Mouse (Mus musculus) spleen, adult 18-20 months (tissue): ENCODE data around the gene Rere.
A peak's percentile ranks its signal among the peaks of the same experiment; 100 is the strongest.

Experiments
- DNase-seq, 2 experiments: peaks; one replicate each; pipeline ENCODE4 v3.0.0; 2022; ENCODE audit warnings: mixed read lengths in 2 of 2

The Rere gene

GRCm38 (mm10) chr4:150351419-150352075, 70.1 kb downstream of the Rere start:
- no peak for DNase-seq

DNA sequence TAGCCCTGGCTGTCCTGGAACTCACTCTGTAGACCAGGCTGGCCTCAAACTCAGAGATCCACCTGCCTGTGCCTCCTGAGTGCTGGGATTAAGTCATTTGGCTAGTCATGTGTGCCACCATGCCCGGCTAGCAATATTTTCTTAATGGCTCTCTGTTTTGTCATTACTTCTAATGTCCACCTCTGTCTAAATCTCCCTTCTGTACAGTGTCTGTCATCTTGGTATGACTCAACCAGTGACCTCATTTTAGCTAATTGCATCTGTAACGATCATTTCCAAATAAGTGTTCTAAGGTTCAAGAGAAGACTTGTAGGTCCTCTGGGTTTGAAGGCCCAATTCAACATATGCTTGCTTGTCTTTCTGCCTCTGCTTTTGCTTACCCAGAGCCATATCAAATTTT, 71.3 kb downstream of the Rere start:
- no peak for DNase-seq

DNA sequence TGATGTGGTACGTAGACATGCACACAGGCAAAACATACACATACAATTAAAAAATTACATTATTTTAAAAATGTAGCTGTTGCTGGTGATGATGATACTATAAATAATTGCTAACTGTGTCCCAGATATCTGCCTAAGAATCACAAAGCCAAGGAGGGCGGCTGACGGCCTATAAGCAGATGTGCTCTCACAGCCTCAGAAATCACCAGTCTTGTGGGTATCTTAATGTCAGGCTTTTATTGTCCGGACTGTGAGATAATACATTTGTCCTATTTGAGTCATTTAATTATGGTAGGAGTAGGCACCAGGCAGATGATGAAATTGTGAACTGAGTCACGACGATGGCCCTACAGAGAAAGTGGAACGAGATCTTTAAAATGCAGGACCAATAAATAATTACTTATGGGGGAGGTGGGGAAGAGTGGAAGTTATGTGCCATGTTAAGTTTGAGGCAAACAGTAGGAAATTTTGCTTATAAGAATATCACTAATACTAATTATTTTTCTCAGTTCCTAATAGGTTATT, 72.0 kb downstream of the Rere start:
- no peak for DNase-seq

GRCm38 (mm10) chr4:150355801-150356200, 74.4 kb downstream of the Rere start:
- DNase-seq, result no peak

DNA sequence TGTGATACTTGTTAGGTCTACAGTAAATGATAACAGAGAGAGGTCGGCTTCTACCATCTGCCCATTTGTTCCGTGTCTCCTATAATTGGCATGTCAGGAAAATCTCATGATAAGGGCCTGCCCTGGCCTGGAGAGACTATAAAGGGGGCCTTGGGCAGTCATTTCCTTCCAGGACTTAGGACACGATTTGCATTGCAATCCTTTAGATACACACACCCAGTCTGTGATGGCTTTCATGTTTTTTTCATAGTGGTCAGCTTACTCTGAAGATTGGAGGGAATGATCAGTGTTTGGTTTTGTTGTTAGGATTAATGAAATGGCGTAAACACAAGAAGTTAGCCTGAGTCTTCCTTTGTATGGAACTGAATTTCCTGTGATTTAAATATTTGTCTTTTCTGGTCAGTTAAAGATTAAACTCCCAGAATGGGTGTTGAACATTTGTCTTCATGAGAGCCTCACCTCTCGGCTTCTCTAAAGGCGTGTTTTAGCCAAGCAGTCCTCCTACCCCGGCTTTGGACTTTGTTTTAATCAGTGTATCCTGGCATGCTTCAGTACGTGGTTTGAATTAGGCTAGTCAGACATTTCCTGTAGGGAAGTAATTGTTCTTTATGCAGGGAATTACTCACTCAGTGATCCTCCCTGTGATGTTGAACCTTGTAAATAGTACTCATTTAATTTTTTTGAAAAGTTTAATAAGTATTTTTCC, 80.7 kb downstream of the Rere start:
- no peak for DNase-seq

- no peak for DNase-seq
These were observed 81.4 kb downstream of the Rere start for GRCm38 (mm10) chr4:150362858-150363257.

- DNase-seq, result no peak
These were observed 83.3 kb downstream of the Rere start for GRCm38 (mm10) chr4:150364786-150365185.

DNA sequence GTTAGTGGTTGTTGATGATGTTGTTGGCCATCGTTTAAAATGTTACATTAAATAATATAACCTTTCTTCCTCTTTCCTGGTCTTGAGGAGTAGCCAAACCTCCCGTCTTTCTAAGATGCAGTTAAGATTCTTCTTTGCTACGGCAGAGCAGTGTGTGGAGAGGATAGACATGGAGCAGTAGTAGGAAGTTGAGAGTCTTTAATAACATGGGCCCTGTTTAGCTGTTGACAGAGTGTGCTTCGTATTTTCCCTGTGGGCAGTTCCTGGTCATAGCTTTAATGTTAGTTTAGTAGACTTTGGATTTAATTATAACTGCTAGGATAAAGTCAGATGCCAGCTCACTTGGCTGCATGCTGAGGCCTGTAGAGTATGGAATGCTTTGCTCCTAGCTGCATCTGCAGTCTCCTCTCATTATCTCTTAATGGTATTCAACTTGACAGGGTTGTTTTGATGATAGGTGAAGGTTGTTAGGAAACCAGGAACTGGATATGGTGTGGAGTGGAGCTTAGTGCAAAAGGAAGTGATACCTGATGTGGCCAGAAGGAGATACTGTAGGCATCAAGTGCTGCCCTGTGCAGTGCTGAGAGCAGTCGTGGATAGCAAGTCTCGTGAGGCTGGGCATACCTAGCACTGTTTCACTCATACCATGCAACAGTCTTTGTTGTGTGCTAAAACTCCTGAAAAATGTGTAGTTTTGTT, 85.2 kb downstream of the Rere start:
- DNase-seq, result peak in 1 of 2 experiments; percentile 36

DNA sequence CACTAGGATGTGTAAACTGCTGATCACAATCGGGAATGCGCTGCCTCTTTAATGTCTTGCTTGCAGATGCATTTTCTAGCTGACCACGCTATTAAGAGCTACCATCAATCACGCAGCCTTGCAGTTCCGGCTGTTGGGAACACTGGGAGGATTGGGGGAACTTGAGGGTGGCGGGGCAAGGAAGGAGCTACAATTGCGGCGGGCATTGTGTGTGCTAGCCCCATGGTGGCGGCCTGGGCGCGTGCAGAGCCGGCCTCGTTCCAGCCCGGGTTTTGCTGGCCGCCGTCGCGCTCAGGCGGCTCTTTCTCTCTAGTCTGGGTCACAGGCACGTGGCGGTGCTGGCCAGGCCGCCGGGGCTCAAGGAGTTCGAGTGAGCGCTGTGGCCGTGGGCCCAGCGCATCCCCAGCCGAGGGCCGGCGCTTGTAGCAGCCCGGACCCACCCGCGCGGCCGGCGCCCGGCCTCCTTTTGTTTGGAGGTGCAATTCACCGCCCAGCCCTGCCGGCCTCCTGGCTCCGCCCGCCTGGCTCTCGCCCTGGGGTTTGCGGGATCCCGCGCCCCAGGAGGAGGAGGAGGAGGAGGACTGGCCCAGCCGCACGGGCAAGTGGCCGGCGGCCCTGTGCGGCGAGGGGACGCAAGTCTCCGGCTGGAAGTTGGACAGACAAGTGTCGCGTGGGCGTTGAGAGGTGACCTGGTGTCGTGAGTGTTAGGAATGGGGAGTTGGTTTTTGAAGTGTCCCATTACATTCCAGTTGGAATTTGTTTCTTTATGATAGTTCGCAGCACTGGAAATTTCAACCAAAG, 90.3 kb downstream of the Rere start:
- DNase-seq, result peak; percentile 58 to 73

DNA sequence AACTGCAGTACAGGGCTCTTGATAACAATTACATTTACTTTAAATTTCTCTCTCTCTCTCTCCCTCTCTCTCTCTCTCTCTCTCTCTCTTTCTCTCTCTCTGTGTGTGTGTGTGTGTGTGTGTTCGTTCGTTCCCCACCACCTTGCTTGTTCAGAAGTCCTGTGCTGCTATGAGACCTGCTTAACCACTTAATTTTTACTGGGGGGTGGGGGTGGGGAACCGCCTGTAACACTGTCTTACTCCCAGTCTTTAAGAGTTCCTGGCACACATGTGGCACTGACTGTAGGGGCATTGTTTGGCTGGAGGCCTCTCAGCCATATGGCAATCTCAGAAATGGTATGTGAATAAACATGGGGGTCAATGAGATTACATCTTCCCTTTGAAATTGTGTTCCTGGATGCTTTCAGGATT, 91.2 kb downstream of the Rere start:
- no peak for DNase-seq

DNA sequence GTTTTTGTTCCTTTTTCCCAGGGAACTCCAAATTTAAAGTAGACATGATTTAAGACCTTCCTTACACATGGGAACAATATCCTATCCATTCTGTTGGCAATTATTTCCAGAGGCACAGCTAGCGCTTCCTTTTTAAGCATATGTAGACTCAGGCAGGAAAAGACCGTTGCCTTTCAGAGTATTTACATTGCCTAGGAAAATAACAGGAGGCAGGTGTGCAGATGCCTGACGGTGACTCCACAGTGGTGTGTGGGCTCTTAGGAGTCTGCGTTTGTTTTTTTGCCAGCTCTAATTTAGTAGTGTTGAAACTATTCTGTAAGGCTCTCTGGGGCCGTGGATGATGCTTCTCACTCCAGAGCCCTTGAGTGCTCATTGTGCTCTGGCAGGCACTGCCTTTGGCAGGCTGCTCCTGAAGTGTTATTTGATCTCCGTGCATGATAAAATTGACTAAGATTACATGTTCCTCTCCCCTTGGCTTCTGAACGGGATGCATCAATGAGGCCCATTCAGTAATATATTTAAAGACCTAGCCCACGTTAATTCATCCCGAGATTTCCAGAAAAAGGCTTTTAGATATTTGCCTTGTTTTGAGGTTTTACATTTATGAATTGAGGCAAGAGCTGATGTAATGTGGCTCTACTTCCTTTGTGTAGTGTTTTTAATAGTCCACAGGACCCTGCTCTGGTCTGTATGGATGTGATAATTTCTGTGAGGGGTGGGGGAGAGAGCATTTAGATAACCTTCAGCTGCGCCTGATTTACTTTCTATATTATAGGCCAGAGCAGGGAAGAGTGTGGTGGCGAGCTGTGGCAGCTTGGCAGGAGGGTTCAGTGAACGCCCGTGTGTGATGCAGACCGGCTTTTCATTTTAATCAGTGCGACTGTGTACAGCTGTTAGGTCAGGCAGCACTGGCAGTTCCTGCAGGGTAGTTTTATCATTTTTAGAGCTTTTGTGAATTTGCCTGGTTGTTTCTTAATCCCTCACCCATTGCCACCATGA, 92.0 kb downstream of the Rere start:
- DNase-seq, result no peak

DNA sequence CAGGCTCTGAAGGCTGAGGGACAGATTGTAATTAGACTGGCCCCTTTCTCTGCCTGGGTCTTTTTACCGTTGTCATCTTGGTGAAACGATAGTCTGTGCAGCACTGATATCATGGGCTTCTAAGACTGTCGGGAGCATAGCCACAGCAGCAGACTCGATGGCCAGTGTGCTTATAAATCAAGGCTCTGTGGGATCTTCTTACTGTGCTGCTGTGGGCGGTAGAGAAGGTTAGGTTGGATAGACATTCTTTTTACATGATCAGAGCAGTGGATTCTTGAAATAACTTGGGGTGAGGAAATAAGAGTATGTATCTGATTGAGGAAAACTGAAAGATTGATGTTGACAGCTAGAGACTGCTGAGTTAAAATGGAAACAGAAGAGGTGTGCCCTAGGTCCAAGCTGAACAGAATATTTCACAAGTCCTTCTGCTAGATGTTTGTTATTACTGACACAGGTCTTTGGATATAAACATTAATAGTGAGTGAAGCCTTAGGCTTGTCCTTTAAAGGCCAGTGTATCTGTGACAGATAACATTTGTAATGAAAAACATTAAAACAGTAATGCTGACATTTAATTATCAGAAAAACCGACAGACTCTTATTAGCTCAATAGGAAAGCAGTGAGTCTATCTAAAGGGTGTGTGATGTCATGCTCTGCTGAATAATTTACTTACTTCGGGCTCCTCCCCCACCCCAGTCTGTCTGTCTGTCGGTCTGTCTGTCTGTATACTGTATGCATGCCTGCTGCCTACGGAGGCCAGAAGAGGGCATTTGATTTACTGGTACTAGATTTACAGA, 93.4 kb downstream of the Rere start:
- DNase-seq, result no peak

DNA sequence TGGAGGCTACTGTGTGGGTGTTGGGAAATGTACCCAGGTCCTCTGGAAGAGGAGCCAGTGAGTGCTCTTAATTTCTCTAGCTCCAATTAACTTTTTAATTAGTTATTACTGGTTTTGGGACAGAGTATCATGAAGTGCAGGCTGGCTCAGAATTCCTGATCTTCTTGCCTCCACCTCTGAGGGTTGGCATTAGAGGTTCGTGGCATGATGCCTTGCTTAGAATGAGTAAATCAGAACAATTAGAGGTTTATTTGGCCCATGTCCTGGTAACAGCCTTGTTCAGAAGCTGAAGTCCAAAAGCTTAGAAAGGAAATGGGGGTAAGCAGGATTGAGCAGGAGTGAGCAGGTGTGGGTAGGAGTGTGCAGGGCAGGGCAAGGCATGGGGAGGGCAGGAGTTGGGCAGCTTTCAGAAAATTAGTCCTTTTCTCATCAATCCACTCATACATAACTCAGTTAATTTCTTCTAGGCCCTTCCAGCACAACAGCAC, 94.0 kb downstream of the Rere start:
- DNase-seq, result no peak

GRCm38 (mm10) chr4:150379313-150379712, 97.9 kb downstream of the Rere start:
- DNase-seq, result no peak

DNA sequence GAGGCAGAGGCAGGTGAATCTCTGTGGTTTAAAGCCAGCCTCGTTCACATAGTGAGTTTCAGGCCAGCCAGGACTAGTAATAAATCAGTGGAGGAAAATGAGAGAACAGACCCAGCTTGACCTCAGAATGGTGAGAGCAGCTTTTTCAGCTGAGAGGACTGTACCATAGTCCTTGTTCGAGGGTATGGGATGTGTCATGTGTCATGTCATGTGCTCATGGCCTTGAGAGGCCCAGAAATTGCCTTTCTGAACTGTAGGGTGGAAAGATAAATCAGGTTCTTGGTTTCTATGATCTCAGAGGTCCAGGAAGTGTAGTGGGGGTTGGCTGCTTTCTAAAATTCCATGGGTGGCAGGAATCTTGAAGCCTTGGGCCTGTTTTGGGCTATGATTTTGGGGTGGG, 98.3 kb downstream of the Rere start:
- no peak for DNase-seq

DNA sequence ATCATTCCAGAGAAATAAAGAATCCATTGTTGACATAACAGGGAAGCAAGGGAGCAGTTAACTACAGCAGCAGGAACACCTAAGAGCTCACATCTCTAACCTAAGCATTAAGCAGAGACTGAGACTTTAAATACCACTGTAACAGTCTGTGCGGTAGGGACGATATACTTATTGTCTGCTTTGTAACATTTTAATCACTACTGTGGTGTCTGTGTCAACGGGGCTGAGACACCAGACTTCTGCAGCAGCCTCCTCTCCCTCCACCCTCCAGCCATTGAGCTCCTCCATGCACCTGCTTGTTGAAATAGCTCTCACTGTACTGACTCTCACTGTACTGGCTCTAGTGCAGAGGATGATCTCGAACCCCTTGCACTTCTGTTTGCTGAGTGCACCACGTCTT, 98.8 kb downstream of the Rere start:
- DNase-seq, result no peak

DNA sequence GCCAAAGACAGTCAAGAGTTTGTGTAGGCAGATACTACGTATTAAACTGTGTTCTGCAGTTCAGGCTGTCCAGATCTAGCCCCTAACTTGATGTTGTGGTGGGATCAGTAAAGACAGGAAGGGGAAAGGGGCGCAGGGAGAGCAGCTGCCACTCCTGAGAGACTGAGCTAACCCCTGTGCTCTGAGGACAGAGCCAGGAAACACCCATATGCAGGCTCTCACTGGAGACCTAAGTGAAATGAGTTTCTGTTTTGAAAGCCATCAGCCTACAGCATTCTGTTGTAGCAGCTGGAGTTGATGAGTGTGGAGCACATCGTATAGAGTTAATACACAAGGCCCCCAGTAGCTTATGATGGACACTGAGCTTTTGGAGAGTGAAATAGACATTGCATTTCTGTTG, 101.1 kb downstream of the Rere start:
- DNase-seq, result no peak

DNA sequence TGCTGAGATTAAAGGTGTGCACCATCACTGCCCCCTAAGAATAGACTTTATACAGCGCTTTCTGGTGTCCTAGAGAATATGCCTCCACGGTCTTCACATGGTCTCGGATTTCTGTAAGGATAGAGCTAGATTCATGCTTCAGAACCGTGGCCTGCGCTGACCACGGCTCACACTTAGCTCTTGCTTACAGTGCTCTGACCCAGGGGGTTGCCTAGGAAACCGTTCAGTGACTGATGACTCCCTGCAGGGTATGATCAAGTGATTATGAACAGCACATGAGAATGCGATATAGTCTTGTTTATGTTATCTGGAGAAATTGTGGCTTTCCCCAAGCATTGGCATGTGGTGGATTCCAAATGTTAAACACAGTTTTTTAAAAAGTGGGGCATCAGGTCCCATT, 103.0 kb downstream of the Rere start:
- DNase-seq, result no peak

DNA sequence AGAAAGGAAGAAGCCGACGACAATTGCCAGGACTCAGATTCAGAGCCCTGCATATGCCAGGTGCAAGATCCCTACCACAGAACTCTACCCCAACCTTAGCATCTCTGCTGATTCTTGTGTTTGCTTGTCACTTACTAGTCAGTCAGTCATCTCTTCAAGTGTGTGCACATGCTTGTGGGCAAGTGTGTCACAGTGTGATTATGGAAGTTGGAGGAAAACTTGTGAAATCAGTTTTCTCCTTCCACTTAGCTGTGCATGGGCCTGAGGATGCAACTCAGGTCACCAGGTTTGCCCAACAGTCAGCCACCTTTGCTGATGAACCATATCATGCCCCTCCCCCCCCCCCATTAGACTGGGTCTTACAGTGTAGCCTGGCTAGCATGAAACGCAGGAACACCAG, 103.5 kb downstream of the Rere start:
- DNase-seq, result no peak

DNA sequence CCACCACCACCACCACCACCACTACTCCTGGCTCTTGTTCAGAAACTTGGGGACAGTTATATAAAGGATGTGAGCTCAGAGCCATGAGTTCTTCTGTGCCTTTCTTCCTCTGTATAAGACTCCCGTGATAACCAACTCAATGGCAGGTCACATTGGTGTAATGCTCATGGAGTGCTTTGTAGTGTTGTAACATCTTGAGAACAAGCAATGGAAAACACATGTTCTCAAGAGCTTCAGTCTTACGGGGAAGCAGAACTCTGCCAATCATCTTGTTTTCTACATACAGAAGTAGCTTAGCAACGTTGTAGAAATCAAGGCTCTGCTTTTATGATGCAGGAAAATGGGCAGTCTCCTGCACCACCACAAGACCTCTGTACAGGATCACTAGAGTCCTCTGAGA, 107.1 kb downstream of the Rere start:
- DNase-seq, result no peak

DNA sequence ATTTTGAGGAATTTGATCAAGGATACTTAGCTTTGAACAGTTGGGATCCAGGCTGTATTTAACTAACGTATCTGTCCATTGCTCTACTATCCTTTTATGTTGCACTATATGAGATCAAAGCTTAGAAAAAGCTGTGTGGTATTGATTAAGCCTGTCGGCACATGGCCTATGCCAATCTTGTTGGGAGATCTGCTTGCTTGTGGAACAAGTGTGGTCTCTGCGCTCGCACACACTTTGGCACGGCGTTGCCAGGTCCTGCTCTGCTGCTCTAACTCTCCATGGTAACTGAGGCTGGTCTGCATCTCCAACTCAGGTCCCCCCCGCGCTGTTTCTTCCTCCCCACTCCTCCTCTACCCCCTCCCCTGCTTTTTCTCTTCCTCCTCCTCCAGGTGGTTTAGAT, 112.2 kb downstream of the Rere start:
- DNase-seq, result no peak
